Mouse (Mus musculus) kidney, adult 9 months (tissue): ENCODE data around the gene Camk1d.

ENCODE experiments used
- DNase-seq: peaks from one replicate; pipeline ENCODE4 v3.0.0; 2022

Gene Camk1d

DNA sequence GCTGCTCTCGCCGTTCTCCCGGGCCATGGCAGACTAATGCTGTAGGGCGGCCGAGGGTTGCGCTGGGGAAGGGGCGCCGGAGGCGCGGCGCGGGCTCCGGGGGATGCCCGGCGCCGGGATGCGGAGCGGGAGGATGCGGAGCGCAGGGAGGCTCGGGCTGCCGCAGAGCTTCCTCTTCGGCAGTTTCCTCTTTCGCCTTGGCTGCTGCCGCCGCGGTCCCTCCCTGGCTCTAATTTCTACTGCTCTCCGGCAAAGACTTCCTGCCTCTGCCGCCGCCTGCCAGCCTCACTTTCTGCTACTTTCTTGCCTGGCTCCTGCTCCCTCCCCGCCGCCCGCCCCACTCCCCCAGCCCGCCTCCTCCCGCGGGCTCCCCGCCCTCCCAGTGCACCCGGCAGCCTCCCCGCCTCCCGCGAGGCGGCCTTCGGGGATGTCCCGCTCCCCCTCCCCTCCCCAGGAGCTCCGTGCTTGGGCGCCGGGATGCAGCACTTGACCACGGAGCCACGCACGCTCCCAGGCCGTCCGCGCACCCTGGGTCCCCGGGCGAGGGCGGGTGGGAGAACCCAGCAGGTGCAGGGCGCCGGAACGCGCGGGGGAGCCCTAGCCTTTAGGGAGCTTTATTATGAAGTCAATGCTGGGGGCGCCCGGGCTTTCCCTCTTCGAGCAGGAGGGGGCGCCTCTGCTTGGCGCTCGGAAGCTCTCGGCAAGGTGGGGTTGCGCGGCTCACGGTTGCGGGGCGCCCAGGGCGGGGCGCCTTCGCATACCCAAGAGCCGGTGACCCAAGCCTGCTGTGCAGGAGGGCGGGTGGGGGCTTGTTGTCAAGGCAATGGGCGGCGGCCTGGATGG lies at the start of gene Camk1d:
Camk1d (minus strand) TSS at position 305 of the 843 bp plus-strand sequence.
- peak; percentile 54 for DNase-seq

- no peak for DNase-seq
Measured at GRCm38 (mm10) chr2:5762031-5762430, 47.7 kb upstream of the Camk1d start.

- DNase-seq, result no peak
Measured at GRCm38 (mm10) chr2:5760479-5761008, 46.2 kb upstream of the Camk1d start.

- DNase-seq, result no peak
Measured at GRCm38 (mm10) chr2:5758569-5758968, 44.3 kb upstream of the Camk1d start.

DNA sequence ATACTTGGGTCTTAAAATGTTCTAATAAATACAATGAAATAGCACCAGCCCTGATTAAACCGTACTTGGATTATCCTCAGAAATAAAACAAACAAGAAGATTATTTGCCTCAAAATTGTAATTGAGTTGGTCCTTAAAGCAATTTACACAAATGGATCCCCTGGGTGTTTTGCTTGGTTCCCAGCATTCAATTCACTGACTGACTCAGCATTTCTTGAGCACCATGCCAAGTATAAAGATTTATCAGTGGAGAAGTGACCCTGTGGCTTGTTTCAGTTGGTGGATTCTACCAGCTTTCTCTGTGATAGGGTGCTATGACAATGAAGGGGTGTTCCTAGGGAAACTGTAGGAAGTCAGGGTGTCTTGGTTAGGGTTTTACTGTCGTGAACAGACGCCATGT lies 36.6 kb upstream of the Camk1d start:
- no peak for DNase-seq

GRCm38 (mm10) chr2:5749210-5749609 lies 34.9 kb upstream of the Camk1d start:
- peak; percentile 23 for DNase-seq

DNA sequence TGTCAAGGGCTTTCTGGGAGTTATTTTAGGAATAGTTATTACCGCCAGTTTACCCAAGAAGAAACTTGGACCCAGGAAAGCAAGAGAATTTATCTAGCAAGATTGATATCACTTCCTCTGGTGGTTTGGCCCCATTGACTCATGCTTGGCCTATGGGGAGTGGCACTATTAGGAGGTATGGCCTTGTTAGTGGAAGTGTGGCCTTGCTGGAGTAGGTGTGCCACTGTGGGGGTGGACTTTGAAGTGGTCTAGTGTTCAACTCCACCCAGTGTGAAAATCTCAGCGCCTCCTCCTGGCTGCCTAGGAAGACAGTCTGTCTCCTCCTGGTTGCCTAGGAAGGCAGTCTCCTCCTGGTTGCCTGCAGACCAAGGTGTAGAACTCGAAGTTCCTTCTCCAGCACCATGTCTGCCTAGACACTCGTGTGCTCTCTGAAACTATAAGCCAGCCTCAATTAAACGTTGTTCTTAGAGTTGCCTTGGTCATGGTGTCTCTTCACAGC lies 33.3 kb upstream of the Camk1d start:
- DNase-seq, result no peak

GRCm38 (mm10) chr2:5746529-5746928 lies 32.2 kb upstream of the Camk1d start:
- peak; percentile 11 for DNase-seq

GRCm38 (mm10) chr2:5743886-5744285 lies 29.6 kb upstream of the Camk1d start:
- no peak for DNase-seq

DNA sequence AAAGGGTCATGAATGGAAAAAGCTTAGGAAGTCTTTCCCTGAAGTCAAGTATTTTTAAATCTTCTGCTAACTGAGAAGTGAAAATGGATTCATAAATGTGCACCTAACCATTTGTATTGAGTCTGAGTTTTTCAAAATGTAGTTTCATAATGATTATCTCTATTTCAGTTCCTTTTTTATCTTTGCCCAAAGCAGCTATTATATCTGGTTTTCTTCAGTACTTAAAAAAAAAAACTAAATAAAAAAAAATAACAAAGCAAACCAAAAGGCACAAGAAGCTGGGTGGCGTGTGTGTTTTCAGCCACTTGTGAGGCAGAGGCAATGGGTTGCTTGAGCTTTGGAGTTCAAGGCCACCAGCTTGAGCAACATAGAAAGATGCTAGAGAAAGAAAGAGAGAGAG lies 26.6 kb upstream of the Camk1d start:
- DNase-seq, result no peak

GRCm38 (mm10) chr2:5735881-5736280 lies 21.6 kb upstream of the Camk1d start:
- no peak for DNase-seq

GRCm38 (mm10) chr2:5733300-5734085 lies 19.2 kb upstream of the Camk1d start:
- DNase-seq, result no peak

DNA sequence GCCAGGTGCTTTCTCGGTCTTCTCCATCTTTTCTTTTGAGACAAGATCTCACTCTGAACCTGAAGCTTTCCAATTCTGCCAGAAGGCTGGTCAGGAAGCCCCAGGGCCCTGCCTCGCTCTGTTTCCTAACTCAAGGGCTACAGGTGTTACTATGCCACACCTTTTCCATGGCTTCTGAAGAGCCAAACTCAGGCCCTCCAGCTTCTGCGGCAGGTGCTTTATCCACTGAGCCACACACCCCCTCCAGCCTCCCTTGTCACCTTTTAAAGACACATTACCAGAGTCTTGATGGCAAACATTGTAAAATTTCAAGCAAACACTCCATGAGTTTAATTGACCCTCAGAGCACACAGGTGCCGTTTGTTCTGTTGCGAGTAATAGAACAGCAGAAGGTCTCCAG lies 17.7 kb upstream of the Camk1d start:
- no peak for DNase-seq

GRCm38 (mm10) chr2:5730364-5730792 lies 16.1 kb upstream of the Camk1d start:
- no peak for DNase-seq

DNA sequence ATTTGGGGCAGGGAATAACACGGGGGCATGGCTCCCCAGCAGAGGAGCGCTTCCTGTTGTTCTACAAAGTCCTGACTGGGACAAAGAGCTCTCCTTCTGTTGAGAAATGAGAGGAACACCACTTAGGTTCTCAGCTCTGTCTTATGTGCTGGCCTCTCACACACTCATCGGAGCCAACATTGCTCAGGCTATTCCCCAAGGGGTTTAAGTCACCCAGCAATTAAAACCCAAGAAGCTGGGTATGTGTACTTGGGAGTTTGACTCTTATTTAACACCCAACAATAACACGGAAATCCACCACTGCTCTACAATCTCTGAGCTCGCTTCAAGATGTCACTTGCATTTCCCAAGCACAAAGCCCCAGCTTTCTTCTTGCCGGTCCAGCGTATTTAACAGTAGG lies 15.6 kb upstream of the Camk1d start:
- DNase-seq, result no peak

- no peak for DNase-seq
Measured at GRCm38 (mm10) chr2:5725028-5725701, 10.8 kb upstream of the Camk1d start.

GRCm38 (mm10) chr2:5717675-5718074 lies 3.4 kb upstream of the Camk1d start:
- no peak for DNase-seq

GRCm38 (mm10) chr2:5715544-5715943 lies 1.2 kb upstream of the Camk1d start:
- DNase-seq, result no peak

DNA sequence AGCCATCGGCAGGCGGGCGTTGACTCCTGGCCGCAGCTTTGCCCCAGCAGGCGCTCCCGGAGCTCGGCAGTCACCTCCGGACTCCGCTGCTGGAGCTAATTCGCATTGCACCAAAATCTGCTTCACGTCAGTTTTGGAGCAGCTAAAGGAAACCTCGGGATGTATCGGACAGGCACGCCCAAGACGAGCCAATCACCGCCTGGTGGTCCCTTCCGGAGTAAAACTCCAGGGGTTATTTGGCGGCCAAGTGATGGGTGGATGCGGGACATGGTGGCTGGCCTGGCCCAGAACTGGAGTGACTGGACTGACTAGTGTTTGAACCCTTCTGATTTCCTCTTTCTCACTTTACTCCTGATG lies 717 bp upstream of the Camk1d start:
- DNase-seq, result no peak

DNA sequence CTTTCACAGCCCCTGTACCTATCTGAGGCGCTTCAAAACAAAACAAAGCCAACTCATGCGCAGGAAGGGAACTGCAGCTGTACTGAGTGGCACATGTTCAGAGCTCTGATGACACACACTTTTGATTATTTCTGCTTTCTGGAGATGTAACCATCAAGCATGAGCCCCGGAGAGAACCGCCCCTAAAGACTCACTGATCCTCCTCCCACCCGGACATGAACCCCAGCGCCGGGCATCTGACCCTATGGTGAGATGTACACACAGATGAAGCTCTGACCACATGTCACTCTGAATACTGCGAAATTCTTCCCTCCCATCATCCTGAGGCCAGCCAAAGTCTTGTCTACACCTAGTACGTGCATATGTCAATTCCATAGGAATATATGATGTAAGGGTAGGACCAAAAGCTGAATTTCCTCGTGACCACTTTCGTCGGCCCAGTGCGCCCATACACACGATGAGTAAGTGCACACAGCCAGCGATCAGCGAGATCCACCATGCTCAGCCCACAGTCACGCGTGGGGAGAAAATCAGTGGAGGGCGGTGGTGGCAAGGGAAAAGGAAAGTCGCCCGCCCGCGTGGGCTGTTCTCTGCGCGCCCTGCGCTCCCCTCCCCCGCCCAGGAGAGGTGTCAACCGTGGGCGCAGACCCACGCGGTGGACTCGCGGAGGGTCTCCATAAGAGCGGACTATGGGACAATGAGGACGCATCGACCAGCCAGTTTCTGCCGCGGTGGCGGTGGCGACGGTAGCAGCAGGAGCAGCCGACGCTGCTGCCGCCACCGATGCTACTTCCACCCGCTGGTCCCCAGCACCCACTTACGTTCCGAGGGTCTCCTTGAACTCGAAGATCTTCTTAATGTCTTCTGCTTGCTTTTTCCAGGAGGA lies 747 bp downstream of the Camk1d start:
- DNase-seq, result peak; percentile 13

- no peak for DNase-seq
Measured at GRCm38 (mm10) chr2:5712255-5712654, 2.1 kb downstream of the Camk1d start.

DNA sequence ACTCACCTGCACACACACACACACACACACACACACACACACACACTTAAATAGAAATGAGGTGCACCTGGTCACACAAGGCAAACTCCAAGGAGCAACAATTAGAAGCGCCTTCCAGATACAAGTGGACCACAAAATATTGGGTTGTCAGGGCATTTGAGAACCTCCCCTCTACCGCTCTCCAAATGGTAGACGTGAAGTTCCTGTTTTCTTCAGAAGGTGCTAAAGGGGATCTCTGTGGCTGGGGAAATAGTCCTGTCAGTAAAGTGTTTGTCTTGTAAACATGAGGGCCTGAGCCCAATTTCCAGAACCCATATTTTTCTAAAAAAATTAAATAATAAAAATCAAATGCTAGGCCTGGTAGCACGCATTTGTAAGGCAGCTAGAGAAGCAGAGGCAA lies 4.4 kb downstream of the Camk1d start:
- no peak for DNase-seq
